Mouse (Mus musculus) kidney, postnatal 10 days (tissue): ENCODE data around the gene Zfp821.
"Not testable (repeated sequence)": the region's sequence is repeated elsewhere in the genome, so short reads cannot be mapped to it uniquely, and the experiment has no call there.

ENCODE experiments used
- DNase-seq: peaks from one replicate; pipeline ENCODE4 v3.0.0; 2021; ENCODE audit warnings: mixed read lengths

Gene Zfp821

DNA sequence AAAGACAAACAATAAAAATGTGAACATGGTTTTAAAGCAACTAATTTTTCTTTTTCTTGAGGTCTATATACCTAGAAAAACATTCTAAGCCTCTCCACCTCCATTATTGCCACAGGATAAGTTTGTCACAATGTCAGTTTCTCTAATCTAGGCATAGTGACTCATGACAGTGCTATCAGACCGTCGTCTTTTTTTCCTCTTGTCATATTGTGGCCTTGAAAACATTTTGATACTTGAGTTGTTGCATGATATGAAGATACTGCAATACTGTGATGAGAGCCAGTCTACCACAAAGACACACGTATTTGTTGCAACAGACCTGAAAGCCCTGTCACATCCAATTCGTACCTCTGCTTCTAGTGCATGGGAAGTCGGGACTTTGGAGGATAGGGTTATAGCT is 9.6 kb downstream of the Zfp821 start:
- no peak for DNase-seq

DNA sequence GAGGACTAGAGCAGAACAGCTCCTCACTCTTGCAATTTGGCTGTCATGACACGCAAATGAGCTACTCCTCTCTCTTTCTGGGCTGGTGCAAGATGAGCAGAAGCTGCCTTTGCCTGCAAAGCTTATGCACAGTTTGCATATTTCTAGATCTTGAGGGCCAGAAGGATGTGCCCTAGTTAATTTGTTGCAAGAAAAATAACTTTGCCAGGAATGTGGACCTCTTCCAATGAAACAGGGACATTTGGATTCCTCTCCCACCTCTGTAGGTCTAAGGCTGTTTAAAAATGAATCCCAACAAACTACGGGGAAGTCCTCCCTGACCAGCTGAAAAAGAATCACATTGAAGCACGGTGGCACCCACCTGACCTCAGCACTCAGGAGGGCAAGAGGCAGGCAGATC is 19.8 kb downstream of the Zfp821 start:
- no peak for DNase-seq

DNA sequence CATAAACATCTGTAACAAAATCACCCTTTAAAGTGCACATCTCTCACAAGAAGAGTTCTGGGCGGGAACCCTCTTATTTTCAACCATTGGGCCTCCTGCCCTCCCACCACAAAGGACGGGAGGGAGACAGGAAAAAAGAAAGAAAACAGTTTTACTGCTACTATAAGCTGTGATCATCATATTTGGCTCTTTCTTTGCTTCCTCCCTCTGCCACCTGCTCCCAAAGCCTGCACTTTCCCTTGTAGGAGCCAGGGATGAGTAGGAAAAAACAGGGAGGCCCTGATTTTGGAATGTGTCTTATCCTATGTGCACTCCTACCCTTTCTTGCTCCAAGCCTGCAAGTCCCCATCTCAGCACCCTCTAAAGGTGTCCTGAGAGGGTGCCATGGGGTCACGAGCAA is 25.7 kb downstream of the Zfp821 start:
- DNase-seq, result no peak

DNA sequence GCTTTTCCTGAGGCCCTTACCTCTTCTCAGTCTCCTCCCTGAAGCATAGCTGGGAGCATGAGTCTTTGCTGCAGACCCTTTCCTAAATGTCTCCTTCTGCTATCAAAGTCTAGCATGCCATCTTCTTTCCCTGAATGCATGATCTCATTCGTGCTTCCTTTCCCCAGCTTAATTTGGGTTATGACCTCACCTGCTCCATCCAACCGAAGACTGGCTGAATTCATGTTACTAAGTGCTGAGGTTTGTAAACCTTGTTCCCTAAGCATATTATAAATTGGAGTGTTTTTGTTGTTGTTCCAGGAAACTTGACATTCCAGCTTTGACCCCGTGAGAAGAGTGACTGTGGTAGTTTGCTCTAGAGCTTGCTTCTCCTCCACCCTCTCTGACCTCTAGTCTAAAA is 28.7 kb downstream of the Zfp821 start:
- no peak for DNase-seq

DNA sequence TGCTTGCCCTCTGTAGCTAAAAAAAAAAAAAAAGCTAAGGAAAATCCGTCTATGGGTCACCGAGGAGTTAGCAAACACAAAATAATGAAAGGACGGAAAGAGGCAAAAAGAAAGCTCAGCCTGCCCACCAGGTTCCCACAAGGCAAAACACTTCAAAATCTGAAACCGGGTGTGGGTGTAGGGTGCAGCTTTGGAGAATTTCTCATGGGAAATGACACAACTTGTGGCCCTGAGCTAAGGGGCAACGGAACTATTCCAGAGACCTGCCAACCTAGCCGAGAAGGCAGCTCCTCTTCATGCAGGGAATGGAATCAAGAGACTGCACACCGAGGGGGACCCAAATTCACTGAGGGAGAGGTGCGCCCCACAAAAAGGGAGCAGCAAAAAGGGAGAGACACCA is 31.5 kb downstream of the Zfp821 start:
- DNase-seq, result no peak

- peak; percentile 93 for DNase-seq
Observed at GRCm38 (mm10) chr8:109737237-109738048, 32.1 kb downstream of the Zfp821 start, which contains the start of gene Atxn1l. Gene Atxn1l (minus strand): TSS chr8:109737739.

DNA sequence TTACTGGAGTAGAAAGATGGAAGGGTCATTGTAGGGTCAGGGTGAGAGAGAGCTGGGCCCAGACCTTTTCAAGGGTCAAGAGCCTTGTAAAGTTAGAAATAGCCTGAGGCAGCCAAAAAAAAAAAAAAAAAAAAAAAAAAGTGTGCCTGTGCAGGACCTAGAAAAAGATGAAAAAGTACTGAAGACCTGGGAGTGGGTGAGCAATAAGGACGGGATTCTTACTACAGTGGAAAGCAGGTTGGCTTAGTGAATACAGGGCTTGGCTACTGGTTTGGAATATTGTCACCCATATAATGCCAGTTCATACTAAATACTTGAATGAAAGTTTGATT is 32.7 kb downstream of the Zfp821 start:
- DNase-seq, result no peak

DNA sequence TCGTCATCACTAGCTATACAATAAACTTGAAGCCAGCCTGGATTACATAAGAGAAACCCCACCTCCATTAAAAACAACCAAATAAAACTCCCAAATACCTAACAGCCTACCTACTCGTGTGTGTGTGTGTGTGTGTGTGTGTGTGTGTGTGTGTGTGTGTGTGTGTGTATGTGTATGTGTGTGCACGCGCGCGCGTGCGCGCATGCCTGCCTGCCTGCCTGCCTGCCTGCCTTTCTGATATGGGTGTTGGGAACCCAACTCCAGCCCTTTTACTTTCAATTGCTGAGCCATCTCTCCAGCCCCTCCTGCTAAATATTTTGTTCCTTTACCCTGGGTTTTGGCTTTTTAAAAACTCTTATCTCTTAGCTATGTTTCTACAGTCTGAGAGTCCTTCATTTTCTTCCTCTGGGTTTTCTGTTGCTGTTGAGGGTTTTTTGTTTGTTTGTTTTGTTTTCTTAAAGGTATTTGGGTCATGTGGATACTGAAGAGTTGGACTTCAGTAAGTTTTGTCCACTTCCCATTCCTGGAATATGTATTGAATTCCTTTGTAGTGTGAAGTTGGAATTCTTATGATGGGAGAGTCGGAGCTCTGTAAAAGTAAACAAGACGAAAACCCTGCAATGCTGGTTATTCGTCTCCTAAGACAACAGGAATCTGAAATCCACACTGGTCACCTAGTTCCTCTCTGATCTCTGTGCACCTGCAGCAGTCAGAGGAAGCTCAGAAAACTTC is 42.3 kb downstream of the Zfp821 start:
- DNase-seq, result no peak

DNA sequence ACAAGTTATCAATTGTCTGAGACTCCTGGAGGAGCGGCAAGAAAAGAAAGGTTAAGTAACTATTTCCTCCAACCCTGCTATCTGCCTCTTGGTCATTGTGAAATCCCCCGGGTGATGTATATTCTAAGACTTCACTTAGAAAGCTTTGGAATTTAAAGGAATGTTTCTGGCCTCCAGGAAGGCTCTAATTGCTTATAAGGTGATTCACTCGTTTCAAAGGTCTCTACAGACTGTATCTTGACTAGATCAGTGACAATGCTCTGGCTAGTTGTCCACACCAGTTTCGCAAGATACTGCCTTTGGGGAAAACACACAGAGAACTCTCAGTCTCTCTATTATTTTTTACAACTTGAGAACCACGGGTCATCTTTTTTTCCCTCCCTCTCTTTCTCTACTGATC is 44.9 kb downstream of the Zfp821 start:
- DNase-seq, result no peak

- DNase-seq, result peak; percentile 51
Observed at GRCm38 (mm10) chr8:109750699-109751098, 45.4 kb downstream of the Zfp821 start.

- peak; percentile 21 for DNase-seq
Observed at GRCm38 (mm10) chr8:109751731-109752485, 46.6 kb downstream of the Zfp821 start.

DNA sequence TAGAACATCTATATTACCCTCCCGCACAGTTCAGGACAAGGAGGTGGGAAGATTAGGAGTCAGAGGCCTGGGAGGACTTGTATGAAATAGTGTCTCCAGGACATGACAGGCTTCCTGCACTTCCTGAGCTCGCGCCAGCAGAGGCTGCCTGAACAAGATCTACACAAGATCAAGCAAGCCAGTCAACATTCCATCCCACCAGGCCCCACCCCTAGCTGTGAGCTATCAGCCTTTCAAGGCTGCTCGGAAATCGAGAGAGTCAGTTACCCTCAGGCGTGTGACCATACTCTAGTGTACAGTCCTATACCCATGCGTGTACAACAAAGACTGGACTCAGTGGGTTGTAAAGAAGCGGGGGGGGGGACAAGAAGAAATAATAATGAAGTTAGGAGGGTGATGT is 49.4 kb downstream of the Zfp821 start:
- no peak for DNase-seq

- DNase-seq, result not testable (repeated sequence)
Observed at GRCm38 (mm10) chr8:109755554-109755953, 50.2 kb downstream of the Zfp821 start.

- DNase-seq, result no peak
Observed at GRCm38 (mm10) chr8:109756849-109757248, 51.5 kb downstream of the Zfp821 start.

GRCm38 (mm10) chr8:109759426-109759825 is 54.1 kb downstream of the Zfp821 start:
- DNase-seq, result no peak

DNA sequence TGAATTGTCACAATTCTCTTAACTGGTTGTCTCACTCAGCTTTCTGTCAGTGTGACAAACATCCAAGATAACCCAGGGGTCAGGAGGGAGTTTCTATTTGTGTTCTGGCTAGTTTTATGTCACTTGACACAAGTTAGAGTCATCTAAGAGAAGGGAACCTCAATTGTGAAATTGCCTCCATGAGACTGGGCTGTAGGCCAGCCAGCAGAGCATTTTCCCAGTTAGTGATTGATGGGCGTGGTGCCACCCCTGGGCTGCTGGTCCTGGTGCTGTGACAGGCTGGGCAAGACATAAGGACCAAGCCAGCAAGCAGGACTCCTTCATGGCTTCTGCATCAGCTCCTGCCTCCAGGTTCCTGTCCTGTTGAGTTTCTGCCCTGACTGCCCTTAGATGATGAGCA is 54.9 kb downstream of the Zfp821 start:
- DNase-seq, result peak; percentile 34

DNA sequence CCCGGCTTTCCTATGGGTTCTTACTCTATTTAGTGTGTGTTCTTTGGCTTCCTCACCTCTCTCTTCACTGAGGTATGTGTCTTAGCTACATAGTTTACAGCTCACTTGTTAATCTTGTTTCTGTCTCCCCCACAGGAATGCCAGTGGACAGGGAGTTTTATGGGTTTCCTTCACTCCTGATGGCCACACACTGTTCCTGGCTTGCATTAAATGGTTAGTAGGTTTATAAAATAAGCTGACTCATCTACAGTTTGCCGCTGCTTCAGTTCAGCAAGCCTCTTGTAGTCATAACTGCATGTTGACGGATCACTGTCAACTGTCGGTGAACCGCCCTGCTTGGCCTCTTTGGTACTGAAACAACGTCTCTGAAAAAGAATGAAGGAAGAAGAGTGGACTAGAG is 58.7 kb downstream of the Zfp821 start:
- DNase-seq, result no peak

DNA sequence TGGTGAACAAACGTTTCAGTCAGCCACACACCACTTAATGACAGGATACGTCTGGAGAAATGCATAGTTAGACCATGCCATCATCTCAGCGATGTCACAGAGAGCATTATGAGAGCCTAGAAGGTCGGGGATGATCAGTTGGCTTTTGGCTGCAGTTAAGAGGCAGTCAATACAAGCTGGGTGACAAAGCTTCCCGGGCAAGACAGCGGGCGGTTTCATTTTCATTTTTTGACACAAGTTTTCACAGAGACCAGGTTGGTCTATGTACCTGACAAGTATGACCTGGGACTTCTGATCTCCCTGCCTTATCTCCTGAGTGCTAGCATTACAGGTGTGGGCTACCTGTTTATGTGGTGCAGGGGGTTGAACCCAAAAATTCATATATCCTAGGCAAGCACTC is 60.7 kb downstream of the Zfp821 start:
- no peak for DNase-seq

DNA sequence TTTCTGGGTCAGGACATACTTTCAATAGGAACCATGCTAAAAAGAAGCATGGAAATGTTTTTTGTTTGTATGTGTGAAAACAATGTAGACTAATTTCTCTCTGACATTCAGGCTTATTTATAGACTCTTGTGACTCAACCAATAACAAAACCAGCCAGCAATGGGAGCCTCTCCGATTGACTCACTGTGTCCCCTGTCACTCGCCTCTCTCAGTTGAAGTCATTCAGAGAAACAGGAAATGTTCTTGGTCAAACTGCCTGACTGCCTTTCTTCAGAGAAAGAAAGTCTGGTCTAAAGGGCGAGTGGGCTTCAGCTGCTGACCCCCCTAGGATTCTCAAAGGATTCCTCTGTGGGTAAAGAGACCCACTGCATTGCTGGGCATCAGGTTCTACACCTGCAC is 67.8 kb downstream of the Zfp821 start:
- no peak for DNase-seq
